Mouse (Mus musculus): Measurements from ENCODE around the gene Hmgcs1. TPM values are rescaled to one million over a fixed set of nuclear protein-coding genes. Genes with fewer than 3 reads are reported as not detected.

Gene Hmgcs1
- polyA plus RNA-seq, 1 experiment from 2014 or later = 141 TPM

- Histone ChIP-seq H3K9me3 (no peaks in the 10 kb centered on the region), H3K27ac (no peak overlapping the region), H3K27me3 (ENCODE audit: insufficient read depth, poor library complexity, severe bottlenecking) (no peaks in the 10 kb centered on the region), H3K36me3 (no peaks in the 10 kb centered on the region), H3K4me1 (no peaks in the 10 kb centered on the region; the same call in 1 of the 2 replicates), H3K4me3 (peak overlapping the region; percentile 51)
- 8% methylated on average over 19 of the region's 19 CpGs for WGBS
- no peak for DNase-seq (ENCODE audit: low spot score)
Observed at GRCm38 (mm10) chr13:119741390-119742237, 51.4 kb downstream of the Hmgcs1 start.

GRCm38 (mm10) chr13:119742711-119743415 lies 52.7 kb downstream of the Hmgcs1 start:
- Histone ChIP-seq H3K27ac (no peak overlapping the region), H3K27me3 (ENCODE audit: insufficient read depth, poor library complexity, severe bottlenecking) (no peaks in the 10 kb centered on the region), H3K36me3 (no peaks in the 10 kb centered on the region), H3K4me1 (no peaks in the 10 kb centered on the region; the same call in 1 of the 2 replicates), H3K9me3 (no peaks in the 10 kb centered on the region), H3K4me3 (no peak overlapping the region)
- WGBS = 74% methylated on average over 6 of the region's 6 CpGs
- no peak for DNase-seq (ENCODE audit: low spot score)

GRCm38 (mm10) chr13:119743470-119743869 lies 53.3 kb downstream of the Hmgcs1 start:
- no peak for DNase-seq (ENCODE audit: low spot score)
- 62% methylated on average over 3 of the region's 3 CpGs for WGBS
- H3K4me3 ChIP-seq = no peak overlapping the region
- no peaks in the 10 kb centered on the region for H3K27me3 ChIP-seq (ENCODE audit: insufficient read depth, poor library complexity, severe bottlenecking)
- H3K27ac ChIP-seq = no peak overlapping the region
- H3K9me3 ChIP-seq = no peaks in the 10 kb centered on the region
- H3K36me3 ChIP-seq = no peaks in the 10 kb centered on the region
- H3K4me1 ChIP-seq = no peaks in the 10 kb centered on the region; the same call in 1 of the 2 replicates

- no peaks in the 10 kb centered on the region for H3K4me1 ChIP-seq
- no peak overlapping the region for H3K27ac ChIP-seq
- no peaks in the 10 kb centered on the region for H3K9me3 ChIP-seq
- H3K4me3 ChIP-seq = no peak overlapping the region
- no peaks in the 10 kb centered on the region for H3K27me3 ChIP-seq (ENCODE audit: insufficient read depth, poor library complexity, severe bottlenecking)
- DNase-seq (ENCODE audit: low spot score) = no peak
- 69% methylated on average over 4 of the region's 4 CpGs for WGBS
- H3K36me3 ChIP-seq = no peaks in the 10 kb centered on the region
Observed at GRCm38 (mm10) chr13:119746930-119747329, 56.8 kb downstream of the Hmgcs1 start.

- Histone ChIP-seq H3K4me3 (no peak overlapping the region), H3K36me3 (no peaks in the 10 kb centered on the region)
- no peak for DNase-seq (ENCODE audit: low spot score)
Observed at GRCm38 (mm10) chr13:119753859-119754634, 63.9 kb downstream of the Hmgcs1 start.

GRCm38 (mm10) chr13:119754635-119755020 lies 64.4 kb downstream of the Hmgcs1 start:
- H3K27me3 ChIP-seq (ENCODE audit: insufficient read depth, poor library complexity, severe bottlenecking) = no peaks in the 10 kb centered on the region
- no peak overlapping the region for H3K27ac ChIP-seq
- no peaks in the 10 kb centered on the region for H3K36me3 ChIP-seq
- H3K4me1 ChIP-seq = peaks cover 19% of the 10 kb centered on the region
- no peaks in the 10 kb centered on the region for H3K9me3 ChIP-seq
- DNase-seq (ENCODE audit: low spot score) = no peak
- H3K4me3 ChIP-seq = peak overlapping the region; percentile 71; the same call in 1 of the 2 replicates
- 36% methylated on average over 3 of the region's 3 CpGs for WGBS

More at GRCm38 (mm10) chr13:119753859-119754634, 63.9 kb downstream of the Hmgcs1 start:
- Histone ChIP-seq H3K4me1 (peaks cover 19% of the 10 kb centered on the region), H3K9me3 (no peaks in the 10 kb centered on the region), H3K27ac (no peak overlapping the region), H3K27me3 (ENCODE audit: insufficient read depth, poor library complexity, severe bottlenecking) (no peaks in the 10 kb centered on the region)
- WGBS = 64% methylated on average over 9 of the region's 9 CpGs

- WGBS = 2% methylated on average over 16 of the region's 16 CpGs
- Histone ChIP-seq H3K36me3 (no peaks in the 10 kb centered on the region), H3K9me3 (no peaks in the 10 kb centered on the region), H3K4me3 (peak overlapping the region; percentile 71), H3K4me1 (peaks cover 19% of the 10 kb centered on the region), H3K27ac (peak overlapping the region; percentile 83), H3K27me3 (ENCODE audit: insufficient read depth, poor library complexity, severe bottlenecking) (no peaks in the 10 kb centered on the region)
- peak; percentile 77 for DNase-seq (ENCODE audit: low spot score)
Observed at GRCm38 (mm10) chr13:119755141-119755547, 65.0 kb downstream of the Hmgcs1 start.

GRCm38 (mm10) chr13:119755681-119756471 lies 65.7 kb downstream of the Hmgcs1 start, which contains the start of gene Nim1k:
Gene Nim1k (minus strand): TSS chr13:119755882.
- H3K27ac ChIP-seq = peak within 1 kb of the TSS; percentile 83
- peaks cover 19% of the 10 kb centered on the region for H3K4me1 ChIP-seq
- H3K36me3 ChIP-seq = peaks cover 2% of the 10 kb centered on the region; the same call in 1 of the 2 replicates
- peak; percentile 92 for DNase-seq (ENCODE audit: low spot score)
- WGBS = 2% methylated on average over 43 of the region's 43 CpGs
- no peaks in the 10 kb centered on the region for H3K27me3 ChIP-seq (ENCODE audit: insufficient read depth, poor library complexity, severe bottlenecking)
- no peaks in the 10 kb centered on the region for H3K9me3 ChIP-seq
- H3K4me3 ChIP-seq = peak within 1 kb of the TSS; percentile 71

- H3K36me3 ChIP-seq = peaks cover 11% of the 10 kb centered on the region
- no peak for DNase-seq (ENCODE audit: low spot score)
- H3K27me3 ChIP-seq (ENCODE audit: insufficient read depth, poor library complexity, severe bottlenecking) = no peaks in the 10 kb centered on the region
- 21% methylated on average over 5 of the region's 5 CpGs for WGBS
- H3K4me3 ChIP-seq = no peak overlapping the region
- no peaks in the 10 kb centered on the region for H3K9me3 ChIP-seq
- H3K27ac ChIP-seq = no peak overlapping the region
- H3K4me1 ChIP-seq = peaks cover 19% of the 10 kb centered on the region
Observed at GRCm38 (mm10) chr13:119756831-119757230, 66.7 kb downstream of the Hmgcs1 start.
